Mouse (Mus musculus): ENCODE measurements around the gene Dhrs3. TPM values are rescaled to one million over a fixed set of nuclear protein-coding genes. Genes with fewer than 3 reads are reported as not detected.

The Dhrs3 gene
- total RNA-seq, 1 experiment from 2014 or later, result 38.4 TPM

DNA sequence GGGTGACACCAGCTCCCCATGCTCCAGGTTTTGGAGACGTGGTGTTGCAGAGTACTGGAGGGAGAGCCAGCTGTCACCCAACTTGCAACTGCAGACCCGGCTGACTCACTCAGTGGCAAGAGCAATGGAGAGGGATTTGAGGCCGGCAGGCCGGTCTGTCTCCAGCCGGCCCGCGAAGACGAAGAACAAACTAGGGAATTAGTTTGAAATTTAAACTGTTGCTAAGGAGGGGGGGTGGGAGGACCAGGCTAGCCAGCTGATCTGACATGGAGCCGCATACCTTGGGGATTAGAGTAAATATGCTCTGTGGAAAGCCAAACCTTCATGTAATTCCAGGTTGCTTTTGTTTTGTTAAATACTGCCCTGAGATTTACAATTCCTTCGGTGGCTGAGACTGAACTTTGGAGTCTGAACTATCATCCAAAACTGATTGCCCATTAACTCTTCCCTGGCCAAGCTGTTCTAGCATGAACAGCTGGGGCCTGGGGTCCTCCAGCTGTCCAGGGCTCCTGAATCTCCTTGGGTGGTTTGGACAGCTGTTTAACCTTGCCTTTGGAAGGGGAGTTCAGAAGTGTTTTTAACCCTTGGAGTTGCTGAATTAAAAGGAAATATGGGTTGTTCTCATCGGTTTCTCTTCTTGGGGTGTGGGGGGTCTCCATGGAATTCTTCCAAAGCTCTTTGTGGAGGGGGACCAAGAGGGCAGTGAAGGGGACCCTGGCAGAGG lies 2.0 kb downstream of the Dhrs3 start:
- ATAC-seq (ENCODE audit: extremely low read depth, insufficient number of reproducible peaks, low FRiP score, poor library complexity, severe bottlenecking), result no peak

- ATAC-seq (ENCODE audit: extremely low read depth, insufficient number of reproducible peaks, low FRiP score, poor library complexity, severe bottlenecking), result no peak
Measured at GRCm38 (mm10) chr4:144895211-144895590, 2.6 kb downstream of the Dhrs3 start.

GRCm38 (mm10) chr4:144896321-144896720 lies 3.7 kb downstream of the Dhrs3 start:
- no peak for ATAC-seq (ENCODE audit: extremely low read depth, insufficient number of reproducible peaks, low FRiP score, poor library complexity, severe bottlenecking)

GRCm38 (mm10) chr4:144898036-144898649 lies 5.5 kb downstream of the Dhrs3 start:
- ATAC-seq (ENCODE audit: extremely low read depth, insufficient number of reproducible peaks, low FRiP score, poor library complexity, severe bottlenecking), result no peak

DNA sequence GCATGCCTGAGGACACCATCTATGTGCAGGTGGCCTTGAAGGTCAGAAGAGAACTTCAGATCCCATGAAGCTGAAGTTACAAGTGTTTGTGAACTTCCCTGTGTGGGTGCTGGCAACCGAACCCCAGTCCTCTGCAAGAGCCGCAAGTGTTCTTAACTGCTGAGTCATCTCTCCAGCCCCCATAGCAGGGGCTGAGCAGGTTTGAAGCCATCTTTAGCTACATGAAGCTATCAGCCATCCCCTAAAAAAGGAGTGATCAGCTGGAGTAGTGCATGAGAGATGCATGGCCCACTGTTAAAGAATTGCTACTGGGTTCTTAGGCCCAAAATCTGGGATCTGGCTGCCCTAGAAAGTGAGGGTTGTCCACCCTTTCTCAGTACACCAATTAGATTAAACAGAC lies 6.1 kb downstream of the Dhrs3 start:
- no peak for ATAC-seq (ENCODE audit: extremely low read depth, insufficient number of reproducible peaks, low FRiP score, poor library complexity, severe bottlenecking)

- ATAC-seq (ENCODE audit: extremely low read depth, insufficient number of reproducible peaks, low FRiP score, poor library complexity, severe bottlenecking), result no peak
Measured at GRCm38 (mm10) chr4:144901561-144902111, 9.0 kb downstream of the Dhrs3 start.

GRCm38 (mm10) chr4:144903088-144903487 lies 10.5 kb downstream of the Dhrs3 start:
- no peak for ATAC-seq (ENCODE audit: extremely low read depth, insufficient number of reproducible peaks, low FRiP score, poor library complexity, severe bottlenecking)

- no peak for ATAC-seq (ENCODE audit: extremely low read depth, insufficient number of reproducible peaks, low FRiP score, poor library complexity, severe bottlenecking)
Measured at GRCm38 (mm10) chr4:144903932-144904331, 11.3 kb downstream of the Dhrs3 start.

- no peak for ATAC-seq (ENCODE audit: extremely low read depth, insufficient number of reproducible peaks, low FRiP score, poor library complexity, severe bottlenecking)
Measured at GRCm38 (mm10) chr4:144905128-144905527, 12.5 kb downstream of the Dhrs3 start.

DNA sequence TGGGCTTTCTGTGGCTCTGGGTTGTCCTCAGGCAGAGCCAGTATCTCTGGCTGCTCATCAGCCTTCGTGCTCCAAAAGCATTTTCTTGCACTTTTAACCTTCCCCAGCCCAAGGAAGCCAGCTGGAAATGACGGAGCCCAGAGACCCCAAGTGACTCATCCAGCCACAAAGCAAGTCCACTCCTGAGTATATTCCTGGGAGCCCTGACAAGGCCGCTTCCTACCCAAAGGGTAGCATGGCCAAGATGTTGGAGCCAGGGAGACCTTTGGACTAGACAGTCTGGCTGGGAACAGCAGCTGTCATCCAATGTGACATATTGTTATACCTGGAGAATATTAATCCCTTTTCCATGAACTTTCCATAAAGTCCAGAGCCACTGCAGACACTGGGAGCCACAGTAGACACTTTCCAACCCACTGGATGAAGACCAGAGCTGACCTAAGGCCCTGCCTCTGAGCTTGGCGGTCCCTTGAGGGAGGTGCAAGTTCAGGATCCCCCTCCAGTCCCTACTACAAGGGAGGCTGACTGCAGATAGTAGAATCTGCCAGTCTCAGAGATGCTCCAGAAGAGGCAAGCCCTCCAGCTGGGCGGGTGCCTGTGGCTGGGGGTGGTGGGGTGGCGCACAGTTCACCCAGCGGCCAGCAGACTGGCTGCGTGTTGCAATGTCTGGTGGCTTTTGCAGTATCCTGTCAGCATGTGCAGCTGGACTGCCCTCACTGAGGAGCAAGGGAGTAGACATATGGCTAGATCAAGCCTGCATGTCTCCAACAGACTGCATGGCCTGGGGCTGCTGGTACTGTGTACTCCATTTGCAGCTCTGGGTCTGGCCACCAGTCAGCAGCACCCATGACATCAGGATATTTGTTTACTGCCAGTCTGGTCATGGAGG lies 13.6 kb downstream of the Dhrs3 start:
- ATAC-seq (ENCODE audit: extremely low read depth, insufficient number of reproducible peaks, low FRiP score, poor library complexity, severe bottlenecking), result peak; percentile 22; the same call in 1 of the 2 replicates

GRCm38 (mm10) chr4:144906978-144907703 lies 14.5 kb downstream of the Dhrs3 start:
- no peak for ATAC-seq (ENCODE audit: extremely low read depth, insufficient number of reproducible peaks, low FRiP score, poor library complexity, severe bottlenecking)

DNA sequence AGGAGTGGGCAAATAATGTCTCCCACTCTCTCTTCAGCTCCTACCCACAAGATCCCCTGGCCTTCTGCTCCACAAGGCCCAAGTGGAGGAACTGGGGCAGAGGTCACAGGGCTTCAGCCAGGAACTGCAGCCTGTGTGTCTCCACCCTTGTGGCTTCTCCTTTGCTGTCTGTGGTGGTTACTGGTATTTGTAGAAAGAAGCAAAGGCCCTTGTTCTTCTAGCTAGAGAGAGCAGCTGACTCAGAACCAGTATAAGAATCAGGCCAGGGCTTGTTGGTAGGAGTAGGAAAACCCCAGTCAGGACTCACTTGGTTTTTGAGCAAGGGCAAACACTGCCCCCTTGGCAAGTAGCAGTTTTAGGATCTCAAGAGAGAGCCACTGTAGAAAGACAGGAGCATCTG lies 16.2 kb downstream of the Dhrs3 start:
- no peak for ATAC-seq (ENCODE audit: extremely low read depth, insufficient number of reproducible peaks, low FRiP score, poor library complexity, severe bottlenecking)

DNA sequence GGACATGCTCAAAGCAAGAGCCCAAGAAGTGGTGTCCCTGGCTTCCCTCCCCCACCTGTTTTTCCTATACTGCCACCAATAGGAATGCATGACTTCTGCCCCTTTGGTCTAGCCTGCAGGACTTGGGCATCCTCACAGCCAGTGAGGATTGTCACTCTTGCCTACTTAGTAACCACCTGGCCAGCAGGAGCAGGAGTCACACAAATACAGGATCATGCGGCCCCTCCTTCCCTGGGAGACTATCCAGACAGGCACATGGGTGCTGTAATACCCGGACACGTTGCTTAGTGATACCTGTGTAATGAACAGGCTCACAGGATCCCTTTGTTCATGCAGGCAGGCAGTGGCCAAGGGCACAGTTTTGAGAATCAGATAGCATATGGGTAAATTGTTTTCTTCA lies 17.7 kb downstream of the Dhrs3 start:
- no peak for ATAC-seq (ENCODE audit: extremely low read depth, insufficient number of reproducible peaks, low FRiP score, poor library complexity, severe bottlenecking)

DNA sequence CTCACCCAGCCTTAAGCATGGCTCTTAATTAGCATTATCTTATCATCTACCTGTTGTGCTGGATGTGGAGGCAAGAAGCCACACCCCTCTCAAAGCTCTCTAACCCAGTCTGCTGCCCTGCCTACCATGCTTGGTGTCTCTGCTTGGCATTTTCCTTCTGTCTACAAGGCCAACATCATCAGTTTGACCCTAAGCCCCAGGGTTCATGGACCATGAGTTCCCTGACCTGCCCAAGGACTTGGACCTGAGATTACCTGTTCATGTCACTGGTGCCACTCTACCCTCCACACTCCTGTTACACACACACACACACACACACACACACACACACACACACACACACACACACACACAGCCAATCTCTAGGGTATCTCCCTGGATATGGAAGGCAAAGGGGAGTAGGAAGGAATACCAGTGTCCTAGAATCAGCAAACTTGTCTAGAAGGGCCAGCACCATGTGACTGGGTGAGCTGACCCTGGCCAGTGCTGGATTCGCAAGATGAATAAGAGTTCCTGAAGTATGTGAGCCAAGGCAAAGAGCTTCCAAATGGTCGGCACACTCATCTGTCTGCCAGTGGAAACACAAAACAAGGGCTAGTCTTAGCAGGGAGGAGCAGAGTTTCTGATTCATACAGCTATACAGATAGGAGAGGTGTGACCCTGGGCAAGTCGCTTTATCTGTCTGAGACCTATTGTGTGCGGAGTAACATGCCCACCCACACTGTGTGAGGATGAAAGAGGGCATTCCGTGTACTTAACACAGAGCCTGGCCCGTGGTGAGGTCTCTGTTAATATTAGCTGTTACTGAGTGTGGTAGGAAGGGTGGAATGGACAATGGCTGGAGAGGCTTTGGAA lies 20.9 kb downstream of the Dhrs3 start:
- no peak for ATAC-seq (ENCODE audit: extremely low read depth, insufficient number of reproducible peaks, low FRiP score, poor library complexity, severe bottlenecking)

DNA sequence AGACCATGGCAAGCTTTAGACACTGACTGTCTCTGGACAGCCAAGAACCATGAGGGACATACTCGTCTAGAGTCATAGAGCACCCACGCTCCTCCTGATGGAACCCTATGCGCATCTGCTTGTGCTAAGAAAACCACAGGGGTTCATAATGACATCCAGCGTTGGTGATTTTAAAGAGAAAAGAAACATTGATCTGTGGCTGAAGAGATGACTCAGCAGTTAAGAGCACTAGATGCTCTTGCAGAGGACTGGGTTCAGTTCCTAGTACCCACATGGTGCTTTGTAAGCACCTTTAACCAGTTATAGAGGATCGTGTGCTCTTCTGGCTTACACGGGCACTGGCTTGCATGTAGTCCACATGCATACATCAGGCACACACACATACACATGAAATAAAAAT lies 23.9 kb downstream of the Dhrs3 start:
- ATAC-seq (ENCODE audit: extremely low read depth, insufficient number of reproducible peaks, low FRiP score, poor library complexity, severe bottlenecking), result no peak

DNA sequence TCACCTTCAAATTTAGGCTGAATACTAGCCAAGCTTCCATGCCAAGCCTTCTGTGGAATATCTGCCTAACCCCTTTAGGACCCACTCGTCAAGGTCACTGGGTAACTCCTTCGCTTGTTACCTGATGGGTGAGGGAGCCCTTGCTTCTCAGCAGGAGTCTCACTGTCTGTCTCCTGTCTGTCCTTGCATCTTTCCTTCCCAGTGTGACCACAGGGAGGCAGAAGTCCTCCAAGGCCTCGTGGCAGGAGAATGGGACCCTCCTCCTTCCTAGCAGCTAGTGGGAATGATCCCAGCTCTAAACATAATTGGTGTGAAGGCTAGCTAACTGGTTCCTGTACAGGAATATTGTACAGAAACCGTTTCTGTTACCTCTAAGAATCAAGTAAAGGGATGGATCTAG lies 24.5 kb downstream of the Dhrs3 start:
- ATAC-seq (ENCODE audit: extremely low read depth, insufficient number of reproducible peaks, low FRiP score, poor library complexity, severe bottlenecking), result no peak

DNA sequence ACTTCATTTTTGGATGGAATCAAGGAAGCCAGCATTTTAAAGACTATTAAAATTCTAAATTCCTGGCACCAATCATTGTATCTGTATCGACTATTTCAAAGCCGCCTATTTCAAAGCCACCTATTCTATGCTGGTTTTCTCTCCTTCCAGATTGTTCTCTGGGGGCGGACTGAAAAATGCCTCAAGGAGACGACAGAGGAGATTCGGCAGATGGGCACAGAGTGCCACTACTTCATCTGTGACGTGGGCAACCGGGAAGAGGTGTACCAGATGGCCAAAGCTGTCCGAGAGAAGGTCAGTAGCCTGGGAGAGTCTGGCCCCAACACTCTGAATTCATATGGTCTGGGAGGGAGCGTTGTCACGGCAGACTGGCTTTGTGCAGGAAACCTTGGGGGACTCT lies 25.9 kb downstream of the Dhrs3 start:
- ATAC-seq (ENCODE audit: extremely low read depth, insufficient number of reproducible peaks, low FRiP score, poor library complexity, severe bottlenecking), result no peak
